Mouse (Mus musculus) heart, postnatal 0 days (tissue): ENCODE data around the gene Plekhg3. TPM values are rescaled to one million over a fixed set of nuclear protein-coding genes. Genes with fewer than 3 reads are reported as not detected.
A peak's percentile ranks its signal among the peaks of the same experiment; 100 is the strongest.

Experiments
- ATAC-seq: fragments of 200-750 bp; cut with Nextera tagmentation; 2 replicates; pipeline ENCODE4 v1.8.0; 2017; ENCODE audit warnings: low read depth, moderate number of reproducible peaks, moderate library complexity; ENCODE audit not compliant: insufficient read depth
- DNase-seq: peaks from one replicate; pipeline ENCODE4 v3.0.0-alpha.2; 2016; ENCODE audit warnings: low spot score
- H3K27ac ChIP-seq: fragments of 300-500 bp; sonication (generic); 2 replicates; pipeline ENCODE4 v1.5.1; 2014; ENCODE audit warnings: low read depth, mild to moderate bottlenecking
- H3K27me3 ChIP-seq: fragments of 300-500 bp; sonication (generic); 2 replicates; pipeline ENCODE4 v1.6.1; 2014; ENCODE audit warnings: low read length, mixed read lengths; ENCODE audit not compliant: control insufficient read depth, insufficient read depth
- H3K36me3 ChIP-seq: fragments of 300-500 bp; sonication (generic); replicated peaks from 2 replicates; pipeline ENCODE4 v1.6.1; 2014; ENCODE audit warnings: low read length, mixed read lengths; ENCODE audit not compliant: control insufficient read depth, insufficient read depth
- H3K4me1 ChIP-seq: fragments of 300-500 bp; sonication (generic); 2 replicates; pipeline ENCODE4 v1.6.1; 2014; ENCODE audit warnings: antibody characterized with exemption; ENCODE audit not compliant: control insufficient read depth, insufficient read depth
- H3K4me2 ChIP-seq: fragments of 300-500 bp; sonication (generic); 2 replicates; pipeline ENCODE4 v1.6.1; 2014; ENCODE audit warnings: low read depth, mild to moderate bottlenecking, low read length, moderate library complexity
- H3K4me3 ChIP-seq: fragments of 300-500 bp; sonication (generic); 2 replicates; pipeline ENCODE4 v1.5.1; 2014; ENCODE audit warnings: low read depth, low read length
- H3K9ac ChIP-seq: fragments of 300-500 bp; sonication (generic); replicated peaks from 2 replicates; pipeline ENCODE4 v1.6.1; 2014; ENCODE audit warnings: low read depth, low read length, mixed read lengths
- H3K9me3 ChIP-seq: fragments of 300-500 bp; sonication (generic); replicated peaks from 2 replicates; pipeline ENCODE4 v1.6.1; 2016; ENCODE audit warnings: low read length; ENCODE audit not compliant: control insufficient read depth
- CTCF ChIP-seq: IDR thresholded peaks from 2 replicates; pipeline ENCODE4 v1.5.1; 2016; ENCODE audit warnings: antibody characterized with exemption, control low read depth, low read depth
- EP300 ChIP-seq: IDR thresholded peaks from 2 replicates; pipeline ENCODE4 v1.6.1; 2016; ENCODE audit warnings: antibody characterized with exemption, low read depth
- WGBS: fragments of 180-500 bp; shearing (Covaris S2); extraction: QIAGEN DNeasy Blood & Tissue Kit; methylation state at CpG from one replicate; pipeline ENCODE4 v1.1.7; 2014; 5-methylcytosine and 5-hydroxymethylcytosine counted together
- polyA plus RNA-seq: library from polyadenylated mRNA; unstranded; fragments of >200 nt; fragmentation: Nextera tagmentation; extraction: Ambion mirVana; gene quantifications from 2 replicates; pipeline ENCODE4 v1.2.1, GENCODE M21; 2015
- total RNA-seq: library from RNA; depleted of rRNA; stranded (reverse); fragments of >200 nt; gene quantifications from 2 replicates; pipeline ENCODE4 v1.2.3, GENCODE M21; 2014; ENCODE audit warnings: low replicate concordance

Gene Plekhg3
- total and polyA plus RNA-seq, 2 experiments from 2014 or later: 3.7 to 21.7 TPM

- TF ChIP-seq EP300 (no peak), CTCF (no peak)
- no peak overlapping the region for H3K27ac ChIP-seq
- peaks cover 48% of the 10 kb centered on the region; the same call in 1 of the 2 replicates for H3K36me3 ChIP-seq
- ATAC-seq (no peak), DNase-seq (no peak)
- no peak overlapping the region for H3K4me3 ChIP-seq
- H3K4me1 ChIP-seq: no peaks in the 10 kb centered on the region
- 81% methylated on average over 11 of the region's 11 CpGs for WGBS
- no peak overlapping the region for H3K9ac ChIP-seq
- H3K27me3 ChIP-seq: no peaks in the 10 kb centered on the region
- H3K4me2 ChIP-seq: no peak overlapping the region
- H3K9me3 ChIP-seq: no peaks in the 10 kb centered on the region
Observed at GRCm38 (mm10) chr12:76608241-76608640, 77.5 kb downstream of the Plekhg3 start.

- ATAC-seq (no peak), DNase-seq (no peak)
- TF ChIP-seq EP300 (no peak), CTCF (no peak)
- 70% methylated on average over 15 of the region's 15 CpGs for WGBS
- peaks cover 48% of the 10 kb centered on the region; the same call in 1 of the 2 replicates for H3K36me3 ChIP-seq
- no peak overlapping the region for H3K9ac ChIP-seq
- H3K4me3 ChIP-seq: no peak overlapping the region
- H3K27ac ChIP-seq: no peak overlapping the region
- H3K9me3 ChIP-seq: no peaks in the 10 kb centered on the region
- no peak overlapping the region for H3K4me2 ChIP-seq
- no peaks in the 10 kb centered on the region for H3K4me1 ChIP-seq
- no peaks in the 10 kb centered on the region for H3K27me3 ChIP-seq
Observed at GRCm38 (mm10) chr12:76608997-76609565, 78.4 kb downstream of the Plekhg3 start.

- Histone ChIP-seq H3K27ac (no peak overlapping the region), H3K9me3 (no peaks in the 10 kb centered on the region), H3K4me3 (no peak overlapping the region), H3K4me2 (no peak overlapping the region), H3K4me1 (no peaks in the 10 kb centered on the region), H3K27me3 (no peaks in the 10 kb centered on the region), H3K36me3 (peaks cover 34% of the 10 kb centered on the region), H3K9ac (no peak overlapping the region)
- TF ChIP-seq CTCF (no peak), EP300 (no peak)
- WGBS: 86% methylated on average over 12 of the region's 12 CpGs
- DNase-seq (no peak), ATAC-seq (no peak)
Observed at GRCm38 (mm10) chr12:76612621-76613020, 81.9 kb downstream of the Plekhg3 start.

GRCm38 (mm10) chr12:76614868-76615579 is 84.3 kb downstream of the Plekhg3 start:
- ATAC-seq (peak; percentile 24; the same call in 1 of the 2 replicates), DNase-seq (peak; percentile 35)
- peak overlapping the region; percentile 63 for H3K27ac ChIP-seq
- H3K4me1 ChIP-seq: no peaks in the 10 kb centered on the region
- no peak overlapping the region for H3K9ac ChIP-seq
- H3K27me3 ChIP-seq: no peaks in the 10 kb centered on the region
- peaks cover 42% of the 10 kb centered on the region for H3K36me3 ChIP-seq
- 33% methylated on average over 12 of the region's 12 CpGs for WGBS
- H3K4me2 ChIP-seq: no peak overlapping the region
- TF ChIP-seq CTCF (no peak), EP300 (no peak)
- H3K4me3 ChIP-seq: no peak overlapping the region
- H3K9me3 ChIP-seq: no peaks in the 10 kb centered on the region

GRCm38 (mm10) chr12:76615580-76615937 is 84.9 kb downstream of the Plekhg3 start:
- DNase-seq (no peak), ATAC-seq (no peak)
- no peak overlapping the region for H3K9ac ChIP-seq
- peaks cover 43% of the 10 kb centered on the region for H3K36me3 ChIP-seq
- peak overlapping the region; percentile 63 for H3K27ac ChIP-seq
- H3K27me3 ChIP-seq: no peaks in the 10 kb centered on the region
- H3K9me3 ChIP-seq: no peaks in the 10 kb centered on the region
- H3K4me3 ChIP-seq: no peak overlapping the region
- no peak overlapping the region for H3K4me2 ChIP-seq
- TF ChIP-seq CTCF: no peak
- H3K4me1 ChIP-seq: no peaks in the 10 kb centered on the region
- 69% methylated on average over 4 of the region's 4 CpGs for WGBS
